Mouse (Mus musculus) ES-Bruce4 (cell line): Measurements from ENCODE around the gene Fbp2. TPM values are rescaled to one million over a fixed set of nuclear protein-coding genes. Genes with fewer than 3 reads are reported as not detected.

Experiments used
- H3K27ac ChIP-seq: 2 replicates; pipeline ENCODE4 v1.5.1; 2012; ENCODE audit warnings: low read length, inconsistent platforms; ENCODE audit not compliant: insufficient read depth
- H3K27me3 ChIP-seq: 2 replicates; pipeline ENCODE4 v1.6.1; 2012; ENCODE audit warnings: mild to moderate bottlenecking, low read length, inconsistent platforms; ENCODE audit not compliant: control insufficient read depth, poor library complexity, insufficient read depth, severe bottlenecking
- H3K36me3 ChIP-seq: 2 replicates; pipeline ENCODE4 v1.6.1; 2012; ENCODE audit warnings: inconsistent platforms, mild to moderate bottlenecking, low read length, moderate library complexity; ENCODE audit not compliant: control insufficient read depth, poor library complexity, insufficient read depth, severe bottlenecking
- H3K4me1 ChIP-seq: one replicate; pipeline ENCODE4 v1.8.1; 2011; ENCODE audit warnings: low read length; ENCODE audit not compliant: control insufficient read depth, insufficient read depth
- H3K4me3 ChIP-seq: 2 replicates; pipeline ENCODE4 v1.5.1; 2011; ENCODE audit warnings: low read depth, mild to moderate bottlenecking, low read length
- H3K9ac ChIP-seq: 2 replicates; pipeline ENCODE4 v1.6.1; 2012; ENCODE audit warnings: low read depth, mild to moderate bottlenecking, inconsistent platforms; ENCODE audit not compliant: poor library complexity, severe bottlenecking
- H3K9me3 ChIP-seq: replicated peaks from 2 replicates; pipeline ENCODE4 v1.6.1; 2012; ENCODE audit warnings: mild to moderate bottlenecking, low read length, inconsistent platforms; ENCODE audit not compliant: control insufficient read depth, poor library complexity, insufficient read depth, severe bottlenecking
- CTCF ChIP-seq: IDR thresholded peaks from one replicate; pipeline ENCODE4 v1.8.1; 2011; ENCODE audit warnings: low read depth, low read length
- EP300 ChIP-seq: IDR thresholded peaks from 2 replicates; pipeline ENCODE4 v1.6.1; 2011; ENCODE audit warnings: low read depth, low read length; ENCODE audit not compliant: insufficient read depth
- POLR2A ChIP-seq: IDR thresholded peaks from one replicate; pipeline ENCODE4 v1.8.1; 2011; ENCODE audit warnings: low read length; ENCODE audit not compliant: insufficient read depth
- polyA plus RNA-seq: library from polyadenylated mRNA; stranded (reverse); fragments of >200 nt; gene quantifications from 2 replicates; pipeline ENCODE4 v1.2.4, GENCODE M21; 2011; ENCODE audit warnings: low read depth; ENCODE audit not compliant: missing spikeins, insufficient read depth, insufficient read length

Fbp2 gene
- polyA plus RNA-seq, 1 experiment = not detected

- Histone ChIP-seq H3K27me3 (no peaks in the 10 kb centered on the region), H3K4me3 (no peak overlapping the region), H3K27ac (no peak overlapping the region), H3K9ac (no peak overlapping the region), H3K36me3 (no peaks in the 10 kb centered on the region), H3K4me1 (no peaks in the 10 kb centered on the region), H3K9me3 (no peaks in the 10 kb centered on the region)
- TF ChIP-seq POLR2A = no peak
- no peak for TF ChIP-seq EP300
- no peak for TF ChIP-seq CTCF
These were observed 31.1 kb upstream of the Fbp2 start for GRCm38 (mm10) chr13:62889311-62889710.

- H3K27me3 ChIP-seq = no peaks in the 10 kb centered on the region
- 0 out of 2 replicates have a peak within 1 kb of the TSS, but pooled peaks have one; percentile 6 for H3K9ac ChIP-seq
- H3K4me3 ChIP-seq = peak within 1 kb of the TSS; percentile 52
- no peaks in the 10 kb centered on the region for H3K9me3 ChIP-seq
- TF ChIP-seq CTCF (no peak), EP300 (no peak), POLR2A (no peak)
- H3K4me1 ChIP-seq = no peaks in the 10 kb centered on the region
- no peak within 1 kb of the TSS for H3K27ac ChIP-seq
- no peaks in the 10 kb centered on the region for H3K36me3 ChIP-seq
These were observed 29.7 kb upstream of the Fbp2 start, which contains the start of gene Fbp1 for GRCm38 (mm10) chr13:62887712-62888441. Fbp1 (minus strand) TSS chr13:62888282.

DNA sequence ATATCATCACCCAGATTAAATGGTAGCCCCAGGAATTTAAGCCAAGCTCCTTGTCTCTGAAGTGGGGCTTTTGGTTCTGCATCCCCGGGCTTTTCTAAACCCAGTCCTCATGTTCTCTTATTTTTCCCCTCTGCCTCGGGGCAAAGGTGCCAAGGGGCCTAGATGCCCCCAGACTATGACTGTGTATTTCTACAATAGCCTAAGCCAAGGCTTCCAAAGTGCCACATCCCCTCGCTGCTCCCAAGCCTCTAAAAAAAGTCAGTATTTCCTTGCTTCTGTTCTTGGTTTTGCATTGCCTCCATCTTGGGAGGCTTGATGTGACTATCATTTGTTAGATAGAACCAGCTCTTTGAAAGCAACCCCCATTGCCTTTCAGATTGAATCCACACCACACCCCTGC, 26.3 kb upstream of the Fbp2 start:
- Histone ChIP-seq H3K4me1 (peaks cover 2% of the 10 kb centered on the region), H3K9me3 (no peaks in the 10 kb centered on the region), H3K9ac (no peak overlapping the region)

GRCm38 (mm10) chr13:62883925-62884324, 25.7 kb upstream of the Fbp2 start:
- H3K4me3 ChIP-seq = no peak overlapping the region
- no peak overlapping the region for H3K27ac ChIP-seq
- peaks cover 3% of the 10 kb centered on the region for H3K4me1 ChIP-seq
- TF ChIP-seq CTCF = no peak
- no peak for TF ChIP-seq POLR2A
- TF ChIP-seq EP300 = no peak
- no peaks in the 10 kb centered on the region for H3K36me3 ChIP-seq
- no peak overlapping the region for H3K9ac ChIP-seq
- no peaks in the 10 kb centered on the region for H3K27me3 ChIP-seq
- H3K9me3 ChIP-seq = no peaks in the 10 kb centered on the region

More for the DNA sequence above, 26.3 kb upstream of the Fbp2 start:
- Histone ChIP-seq H3K27me3 (no peaks in the 10 kb centered on the region), H3K36me3 (no peaks in the 10 kb centered on the region), H3K27ac (no peak overlapping the region), H3K4me3 (no peak overlapping the region)
- TF ChIP-seq POLR2A (no peak), CTCF (no peak), EP300 (no peak)

- no peaks in the 10 kb centered on the region for H3K27me3 ChIP-seq
- TF ChIP-seq EP300 = no peak
- TF ChIP-seq CTCF = no peak
- no peak for TF ChIP-seq POLR2A
- no peak overlapping the region for H3K4me3 ChIP-seq
- no peak overlapping the region for H3K27ac ChIP-seq
- H3K9me3 ChIP-seq = no peaks in the 10 kb centered on the region
- peaks cover 3% of the 10 kb centered on the region for H3K4me1 ChIP-seq
- no peaks in the 10 kb centered on the region for H3K36me3 ChIP-seq
- H3K9ac ChIP-seq = no peak overlapping the region
These were observed 25.2 kb upstream of the Fbp2 start for GRCm38 (mm10) chr13:62883436-62883835.

DNA sequence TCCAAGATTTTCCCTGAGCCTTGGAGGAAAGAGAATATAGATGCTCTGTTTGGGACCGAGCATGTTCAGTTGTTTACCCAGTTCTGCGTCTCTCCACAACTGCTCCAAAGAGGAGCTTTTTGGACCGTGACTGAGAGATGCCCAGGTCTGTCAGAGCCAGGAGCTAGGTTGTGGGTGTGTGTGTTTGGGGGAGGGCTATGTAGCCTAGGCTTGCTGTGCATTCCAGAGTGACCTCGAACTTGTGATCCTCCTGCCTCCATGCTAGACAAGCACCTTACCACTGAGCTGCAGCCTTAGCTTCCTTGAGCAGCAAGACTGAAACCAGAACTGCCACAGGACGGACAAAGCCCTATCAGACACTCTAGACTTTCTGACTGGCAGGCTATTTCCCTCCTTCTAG, 24.6 kb upstream of the Fbp2 start:
- H3K27ac ChIP-seq = no peak overlapping the region
- no peak for TF ChIP-seq EP300
- TF ChIP-seq POLR2A = no peak
- TF ChIP-seq CTCF = no peak

More for the DNA sequence above, 24.6 kb upstream of the Fbp2 start:
- Histone ChIP-seq H3K27me3 (no peaks in the 10 kb centered on the region), H3K9ac (no peak overlapping the region), H3K4me1 (peaks cover 4% of the 10 kb centered on the region), H3K9me3 (no peaks in the 10 kb centered on the region), H3K36me3 (no peaks in the 10 kb centered on the region), H3K4me3 (no peak overlapping the region)
